Mouse (Mus musculus) heart, postnatal 0 days (tissue): ENCODE measurements around the gene Slc26a10. TPM values are rescaled to one million over a fixed set of nuclear protein-coding genes. Genes with fewer than 3 reads are reported as not detected.

Experiments used
- ATAC-seq: fragments of 200-750 bp; cut with Nextera tagmentation; 2 replicates; pipeline ENCODE4 v1.8.0; 2017; ENCODE audit warnings: low read depth, moderate number of reproducible peaks, moderate library complexity; ENCODE audit not compliant: insufficient read depth
- DNase-seq: peaks from one replicate; pipeline ENCODE4 v3.0.0-alpha.2; 2016; ENCODE audit warnings: low spot score
- H3K27ac ChIP-seq: fragments of 300-500 bp; sonication (generic); 2 replicates; pipeline ENCODE4 v1.5.1; 2014; ENCODE audit warnings: low read depth, mild to moderate bottlenecking
- H3K27me3 ChIP-seq: fragments of 300-500 bp; sonication (generic); 2 replicates; pipeline ENCODE4 v1.6.1; 2014; ENCODE audit warnings: low read length, mixed read lengths; ENCODE audit not compliant: control insufficient read depth, insufficient read depth
- H3K36me3 ChIP-seq: fragments of 300-500 bp; sonication (generic); replicated peaks from 2 replicates; pipeline ENCODE4 v1.6.1; 2014; ENCODE audit warnings: low read length, mixed read lengths; ENCODE audit not compliant: control insufficient read depth, insufficient read depth
- H3K4me1 ChIP-seq: fragments of 300-500 bp; sonication (generic); 2 replicates; pipeline ENCODE4 v1.6.1; 2014; ENCODE audit warnings: antibody characterized with exemption; ENCODE audit not compliant: control insufficient read depth, insufficient read depth
- H3K4me2 ChIP-seq: fragments of 300-500 bp; sonication (generic); 2 replicates; pipeline ENCODE4 v1.6.1; 2014; ENCODE audit warnings: low read depth, mild to moderate bottlenecking, low read length, moderate library complexity
- H3K4me3 ChIP-seq: fragments of 300-500 bp; sonication (generic); 2 replicates; pipeline ENCODE4 v1.5.1; 2014; ENCODE audit warnings: low read depth, low read length
- H3K9ac ChIP-seq: fragments of 300-500 bp; sonication (generic); replicated peaks from 2 replicates; pipeline ENCODE4 v1.6.1; 2014; ENCODE audit warnings: low read depth, low read length, mixed read lengths
- H3K9me3 ChIP-seq: fragments of 300-500 bp; sonication (generic); replicated peaks from 2 replicates; pipeline ENCODE4 v1.6.1; 2016; ENCODE audit warnings: low read length; ENCODE audit not compliant: control insufficient read depth
- CTCF ChIP-seq: IDR thresholded peaks from 2 replicates; pipeline ENCODE4 v1.5.1; 2016; ENCODE audit warnings: antibody characterized with exemption, control low read depth, low read depth
- EP300 ChIP-seq: IDR thresholded peaks from 2 replicates; pipeline ENCODE4 v1.6.1; 2016; ENCODE audit warnings: antibody characterized with exemption, low read depth
- WGBS: fragments of 180-500 bp; shearing (Covaris S2); extraction: QIAGEN DNeasy Blood & Tissue Kit; methylation state at CpG from one replicate; pipeline ENCODE4 v1.1.7; 2014; 5-methylcytosine and 5-hydroxymethylcytosine counted together
- polyA plus RNA-seq: library from polyadenylated mRNA; unstranded; fragments of >200 nt; fragmentation: Nextera tagmentation; extraction: Ambion mirVana; gene quantifications from 2 replicates; pipeline ENCODE4 v1.2.1, GENCODE M21; 2015
- total RNA-seq: library from RNA; depleted of rRNA; stranded (reverse); fragments of >200 nt; gene quantifications from 2 replicates; pipeline ENCODE4 v1.2.3, GENCODE M21; 2014; ENCODE audit warnings: low replicate concordance

The Slc26a10 gene
- total and polyA plus RNA-seq, 2 experiments from 2014 or later = 23.3 to 61.2 TPM

DNA sequence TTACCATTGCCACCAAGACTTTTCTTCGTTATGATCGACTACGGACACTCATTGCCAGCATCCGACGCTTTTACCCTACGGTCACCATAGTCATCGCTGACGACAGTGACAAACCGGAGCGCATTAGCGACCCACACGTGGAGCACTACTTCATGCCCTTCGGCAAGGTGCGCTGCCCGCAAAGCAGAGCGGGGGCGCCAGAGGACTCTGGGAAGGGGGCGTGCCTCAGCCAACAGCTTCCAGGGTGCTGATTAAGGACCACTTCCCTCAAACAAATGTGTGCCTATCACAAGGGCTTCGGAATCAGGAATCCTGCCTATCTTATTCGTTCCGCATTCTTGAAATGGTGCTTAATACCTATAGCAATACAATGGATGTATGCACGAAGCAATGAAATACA is 10.4 kb downstream of the Slc26a10 start:
- TF ChIP-seq EP300 (no peak), CTCF (peak; percentile 31; the same call in 1 of the 2 replicates)
- 4% methylated on average over 22 of the region's 22 CpGs for WGBS
- peaks cover 6% of the 10 kb centered on the region for H3K4me1 ChIP-seq
- H3K4me3 ChIP-seq = peak overlapping the region; percentile 25
- H3K27ac ChIP-seq = no peak overlapping the region
- H3K27me3 ChIP-seq = peaks cover 85% of the 10 kb centered on the region
- H3K9me3 ChIP-seq = no peaks in the 10 kb centered on the region
- no peaks in the 10 kb centered on the region for H3K36me3 ChIP-seq
- H3K4me2 ChIP-seq = peak overlapping the region; percentile 48
- ATAC-seq = no peak
- H3K9ac ChIP-seq = no peak overlapping the region
- DNase-seq = no peak

DNA sequence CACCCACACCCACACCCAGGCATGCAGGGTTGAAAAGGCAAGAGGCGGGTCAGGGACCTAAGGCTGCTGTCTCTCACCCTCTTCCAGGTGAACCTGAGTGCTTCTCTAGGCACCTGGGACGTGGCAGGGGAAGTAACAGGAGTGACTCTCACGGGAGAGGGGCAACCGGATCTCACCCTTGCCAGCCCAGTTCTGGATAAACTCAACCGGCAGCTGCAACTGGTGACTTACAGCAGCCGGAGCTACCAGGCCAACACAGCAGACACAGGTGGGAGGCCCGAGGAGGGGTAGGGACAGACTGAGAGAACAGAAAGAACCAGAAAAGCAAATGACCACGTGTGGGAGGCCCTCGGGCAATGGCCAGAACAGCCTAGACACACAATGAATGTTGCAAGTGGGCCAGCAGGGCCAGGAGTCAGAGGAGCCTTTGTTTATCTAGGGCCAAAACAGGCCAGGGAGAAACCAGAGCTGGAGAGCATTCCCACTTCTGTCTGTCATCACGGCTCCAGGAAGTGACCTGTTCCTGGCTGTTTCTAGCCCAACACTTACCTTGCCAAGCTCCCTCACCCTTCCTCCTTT is 12.7 kb downstream of the Slc26a10 start:
- no peak overlapping the region for H3K27ac ChIP-seq
- no peaks in the 10 kb centered on the region for H3K36me3 ChIP-seq
- H3K9me3 ChIP-seq = no peaks in the 10 kb centered on the region
- no peak for ATAC-seq
- no peak overlapping the region for H3K9ac ChIP-seq
- H3K4me2 ChIP-seq = no peak overlapping the region
- peaks cover 89% of the 10 kb centered on the region for H3K27me3 ChIP-seq
- WGBS = 27% methylated on average over 10 of the region's 10 CpGs
- TF ChIP-seq EP300 (no peak), CTCF (no peak)
- no peak overlapping the region for H3K4me3 ChIP-seq
- DNase-seq = no peak
- peaks cover 6% of the 10 kb centered on the region for H3K4me1 ChIP-seq

- Histone ChIP-seq H3K27ac (no peak overlapping the region), H3K4me3 (peak overlapping the region; percentile 50; the same call in 1 of the 2 replicates), H3K4me2 (peak overlapping the region; percentile 92; the same call in 1 of the 2 replicates), H3K9ac (no peak overlapping the region), H3K36me3 (no peaks in the 10 kb centered on the region), H3K4me1 (peaks cover 6% of the 10 kb centered on the region), H3K27me3 (peaks cover 86% of the 10 kb centered on the region), H3K9me3 (no peaks in the 10 kb centered on the region)
- TF ChIP-seq EP300 (no peak), CTCF (no peak)
- 31% methylated on average over 15 of the region's 15 CpGs for WGBS
- ATAC-seq (no peak), DNase-seq (no peak)
Observed at GRCm38 (mm10) chr10:127166771-127167613, 13.5 kb downstream of the Slc26a10 start.

- WGBS = 6% methylated on average over 11 of the region's 11 CpGs
- DNase-seq = no peak
- H3K9ac ChIP-seq = no peak overlapping the region
Observed at GRCm38 (mm10) chr10:127166404-127166715, 14.1 kb downstream of the Slc26a10 start.

DNA sequence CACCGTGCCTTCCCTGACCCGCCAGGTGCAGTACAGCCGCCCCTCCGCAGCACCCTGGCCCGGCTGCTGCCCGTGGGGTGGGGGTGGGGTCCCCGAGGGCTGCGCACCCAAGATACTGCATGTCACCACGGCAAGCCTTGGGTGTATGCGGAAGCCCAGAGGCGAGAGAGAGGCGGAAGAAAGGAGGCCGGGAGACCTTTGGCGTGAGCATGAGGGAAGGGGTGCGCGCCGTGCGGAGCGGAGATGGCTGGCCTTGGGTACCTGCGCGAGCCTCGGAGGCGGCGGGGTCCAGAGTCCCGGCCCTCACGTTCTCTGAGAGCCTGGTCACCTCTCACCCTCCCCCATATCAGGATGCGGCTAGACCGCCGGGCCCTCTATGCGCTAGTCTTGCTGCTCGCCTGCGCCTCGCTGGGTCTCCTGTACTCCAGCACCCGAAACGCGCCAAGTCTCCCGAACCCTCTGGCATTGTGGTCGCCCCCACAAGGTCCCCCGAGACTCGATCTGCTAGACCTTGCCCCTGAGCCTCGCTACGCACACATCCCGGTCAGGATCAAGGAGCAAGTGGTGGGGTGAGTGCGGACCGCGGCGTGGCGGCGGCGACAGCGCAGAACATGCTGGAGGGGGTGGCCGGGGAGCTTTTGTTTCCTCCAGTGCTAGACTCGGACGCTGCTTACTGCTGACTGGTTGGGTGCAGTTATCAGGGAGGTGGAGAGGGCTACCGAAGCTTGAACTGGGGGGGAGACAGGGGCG is 14.6 kb downstream of the Slc26a10 start:
- Histone ChIP-seq H3K4me3 (peak overlapping the region; percentile 50), H3K36me3 (no peaks in the 10 kb centered on the region), H3K9ac (peak overlapping the region; percentile 43; the same call in 1 of the 2 replicates), H3K27ac (no peak overlapping the region), H3K27me3 (peaks cover 78% of the 10 kb centered on the region), H3K9me3 (no peaks in the 10 kb centered on the region), H3K4me2 (peak overlapping the region; percentile 92), H3K4me1 (peaks cover 6% of the 10 kb centered on the region)
- DNase-seq (no peak), ATAC-seq (peak; percentile 24; the same call in 1 of the 2 replicates)
- under 1% methylated on average over 53 of the region's 56 CpGs for WGBS
- TF ChIP-seq CTCF (no peak), EP300 (no peak)

More at GRCm38 (mm10) chr10:127166404-127166715, 14.1 kb downstream of the Slc26a10 start:
- H3K36me3 ChIP-seq = no peaks in the 10 kb centered on the region
- H3K9me3 ChIP-seq = no peaks in the 10 kb centered on the region
- H3K4me3 ChIP-seq = peak overlapping the region; percentile 50
- peak overlapping the region; percentile 92 for H3K4me2 ChIP-seq
- no peak overlapping the region for H3K27ac ChIP-seq
- ATAC-seq = no peak
- no peak for TF ChIP-seq EP300
- no peak for TF ChIP-seq CTCF
- peaks cover 6% of the 10 kb centered on the region for H3K4me1 ChIP-seq
- peaks cover 80% of the 10 kb centered on the region for H3K27me3 ChIP-seq
